Mouse (Mus musculus): Measurements from ENCODE around the gene Pycard.

DNA sequence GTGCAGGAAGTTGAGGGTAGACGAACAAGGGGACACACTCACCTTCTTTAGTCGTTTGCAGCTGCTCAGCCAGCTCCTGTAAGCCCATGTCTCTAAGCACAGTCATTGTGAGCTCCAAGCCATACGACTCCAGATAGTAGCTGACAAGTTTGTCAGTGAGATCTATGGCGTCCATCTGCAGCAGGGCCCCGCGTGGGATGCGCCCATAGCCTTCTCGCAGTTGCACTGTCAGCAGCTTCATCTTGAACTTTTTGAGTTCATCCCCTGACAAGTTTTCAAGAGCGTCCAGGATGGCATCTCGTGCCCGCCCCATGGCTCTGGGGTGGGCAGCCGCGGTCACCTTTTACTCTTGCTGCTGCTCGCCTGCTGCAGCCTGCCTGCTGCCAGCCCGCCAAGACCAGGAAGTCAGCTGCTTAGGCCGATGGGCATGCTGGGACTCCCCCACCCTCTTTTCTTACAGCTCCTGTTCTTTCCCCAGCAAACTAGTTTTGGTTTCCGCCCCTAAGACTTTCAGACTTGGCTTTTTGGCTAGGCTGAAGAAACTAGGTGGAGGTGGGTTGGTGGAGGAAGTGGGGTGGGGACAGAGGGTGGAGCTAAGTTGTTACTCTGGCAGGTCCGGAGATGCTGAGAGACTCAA is at the start of gene Pycard:
- TF ChIP-seq CTCF (IDR thresholded peaks at IDR 0.05; ENCODE audit: extremely low read depth, insufficient read depth, low read length) (no peak), POLR2A (IDR thresholded peaks at IDR 0.05; ENCODE audit: extremely low read depth, insufficient read depth, low read length) (no peak)
